Mouse (Mus musculus) liver, postnatal 0 days (tissue): ENCODE results near the gene Nudcd3. TPM values are rescaled to one million over a fixed set of nuclear protein-coding genes. Genes with fewer than 3 reads are reported as not detected.

Experiments used
- ATAC-seq: fragments of 200-750 bp; cut with Nextera tagmentation; 2 replicates; pipeline ENCODE4 v1.8.0; 2017; ENCODE audit warnings: mild to moderate bottlenecking, moderate library complexity
- DNase-seq: peaks from one replicate; pipeline ENCODE4 v3.0.0-alpha.2; 2016
- H3K27ac ChIP-seq: fragments of 300-500 bp; sonication (generic); 2 replicates; pipeline ENCODE4 v1.5.1; 2014; ENCODE audit warnings: antibody characterized with exemption, moderate library complexity, mild to moderate bottlenecking, low read depth
- H3K27me3 ChIP-seq: fragments of 300-500 bp; sonication (generic); 2 replicates; pipeline ENCODE4 v1.6.1; 2014; ENCODE audit warnings: low read length, control low read depth, mixed read lengths; ENCODE audit not compliant: insufficient read depth
- H3K36me3 ChIP-seq: fragments of 300-500 bp; sonication (generic); replicated peaks from 2 replicates; pipeline ENCODE4 v1.6.1; 2014; ENCODE audit warnings: mild to moderate bottlenecking, control low read depth, low read length, moderate library complexity, mixed read lengths; ENCODE audit not compliant: insufficient read depth
- H3K4me1 ChIP-seq: fragments of 300-500 bp; sonication (generic); 2 replicates; pipeline ENCODE4 v1.6.1; 2014; ENCODE audit warnings: antibody characterized with exemption, mild to moderate bottlenecking, control low read depth; ENCODE audit not compliant: insufficient read depth
- H3K4me2 ChIP-seq: fragments of 300-500 bp; sonication (generic); 2 replicates; pipeline ENCODE4 v1.6.1; 2014; ENCODE audit warnings: low read depth, mild to moderate bottlenecking, low read length, moderate library complexity, mixed read lengths
- H3K4me3 ChIP-seq: fragments of 300-500 bp; sonication (generic); 2 replicates; pipeline ENCODE4 v1.5.1; 2014; ENCODE audit warnings: low read depth, low read length
- H3K9ac ChIP-seq: fragments of 300-500 bp; sonication (generic); replicated peaks from 2 replicates; pipeline ENCODE4 v1.6.1; 2014; ENCODE audit warnings: mild to moderate bottlenecking, moderate library complexity
- H3K9me3 ChIP-seq: fragments of 300-500 bp; sonication (generic); 2 replicates; pipeline ENCODE4 v1.6.1; 2016; ENCODE audit warnings: mild to moderate bottlenecking, control low read depth, low read length, mixed read lengths
- CTCF ChIP-seq: sonication (generic); IDR thresholded peaks from 2 replicates; pipeline ENCODE4 v1.5.1; 2016; ENCODE audit warnings: antibody characterized with exemption, low read depth
- EP300 ChIP-seq: IDR thresholded peaks from 2 replicates; pipeline ENCODE4 v1.6.1; 2016; ENCODE audit warnings: antibody characterized with exemption, low read depth, mild to moderate bottlenecking
- WGBS: fragments of 180-500 bp; shearing (Covaris S2); extraction: QIAGEN DNeasy Blood & Tissue Kit; methylation state at CpG from one replicate; pipeline ENCODE4 v1.1.7; 2014; ENCODE audit not compliant: insufficient replicate concordance; 5-methylcytosine and 5-hydroxymethylcytosine counted together
- polyA plus RNA-seq: library from polyadenylated mRNA; unstranded; fragments of >200 nt; fragmentation: Nextera tagmentation; extraction: Ambion mirVana; gene quantifications from 2 replicates; pipeline ENCODE4 v1.2.1, GENCODE M21; 2015

Gene Nudcd3
- 7.7 and 9.2 TPM in 2 replicates for polyA plus RNA-seq

DNA sequence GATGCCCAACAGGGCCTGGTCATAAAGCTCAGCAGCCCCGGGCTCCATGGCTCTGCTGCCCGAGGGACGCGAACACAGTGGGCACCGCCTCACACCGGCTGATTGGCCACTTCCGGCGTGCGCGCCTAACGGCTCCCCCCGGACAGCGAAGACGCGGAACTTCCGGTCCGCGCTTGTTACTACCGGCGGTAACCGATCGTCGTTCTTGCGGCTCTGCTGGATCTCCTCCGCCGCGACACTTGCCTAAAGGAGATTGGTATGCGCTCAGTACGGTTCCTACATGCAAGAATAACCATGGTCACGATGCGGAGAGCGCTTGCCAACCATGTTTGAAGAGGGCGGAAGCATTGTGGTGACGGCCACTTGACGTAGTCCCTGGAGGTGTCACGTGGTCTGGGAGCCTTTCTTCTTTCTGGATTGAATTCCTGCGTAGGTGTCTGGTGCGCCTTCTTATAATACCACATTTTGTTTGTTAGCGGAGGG is at the start of gene Nudcd3:
Gene Nudcd3, minus strand, starts transcription at position 329 of the 483 bp plus-strand sequence.
- Histone ChIP-seq H3K27ac (peak within 1 kb of the TSS; percentile 92), H3K4me3 (peak within 1 kb of the TSS; percentile 98), H3K9ac (peak within 1 kb of the TSS; percentile 93), H3K27me3 (no peaks in the 10 kb centered on the region), H3K36me3 (0 out of 2 replicates have a peak, but pooled peaks cover 3% of the 10 kb centered on the region), H3K9me3 (no peaks in the 10 kb centered on the region), H3K4me2 (peak within 1 kb of the TSS; percentile 96), H3K4me1 (peaks cover 18% of the 10 kb centered on the region)
- ATAC-seq (peak; percentile 99), DNase-seq (peak; percentile 91)
- under 1% methylated on average over 39 of the region's 39 CpGs for WGBS
- TF ChIP-seq CTCF (no peak), EP300 (peak; percentile 45; the same call in 1 of the 2 replicates)

DNA sequence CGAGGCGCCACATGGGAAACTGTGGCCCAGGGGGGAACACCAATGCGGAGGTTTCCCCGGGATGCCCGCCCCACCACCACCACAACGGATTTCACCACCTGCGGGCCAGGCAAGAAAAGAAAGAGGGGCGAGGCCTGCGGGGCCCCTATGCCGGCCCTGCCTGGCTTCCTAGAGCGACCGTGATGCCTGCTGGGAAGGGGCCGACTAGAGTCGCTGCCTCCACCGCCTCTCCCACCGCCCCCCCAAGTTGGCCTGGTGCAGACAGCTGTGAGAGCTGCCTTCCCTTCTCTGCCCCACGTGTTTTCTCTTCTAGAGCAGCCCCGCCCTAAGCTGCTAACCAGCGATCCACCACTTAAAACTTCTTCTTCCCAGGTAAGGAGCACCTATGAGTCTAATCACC is 44.5 kb upstream of the Nudcd3 start:
- TF ChIP-seq CTCF = no peak
- TF ChIP-seq EP300 = no peak
- DNase-seq = no peak
- Histone ChIP-seq H3K9me3 (no peaks in the 10 kb centered on the region), H3K36me3 (no peaks in the 10 kb centered on the region), H3K4me2 (no peak overlapping the region), H3K27me3 (no peaks in the 10 kb centered on the region), H3K9ac (no peak overlapping the region), H3K4me3 (no peak overlapping the region), H3K27ac (no peak overlapping the region), H3K4me1 (no peaks in the 10 kb centered on the region)
- 63% methylated on average over 19 of the region's 19 CpGs for WGBS
- no peak for ATAC-seq

DNA sequence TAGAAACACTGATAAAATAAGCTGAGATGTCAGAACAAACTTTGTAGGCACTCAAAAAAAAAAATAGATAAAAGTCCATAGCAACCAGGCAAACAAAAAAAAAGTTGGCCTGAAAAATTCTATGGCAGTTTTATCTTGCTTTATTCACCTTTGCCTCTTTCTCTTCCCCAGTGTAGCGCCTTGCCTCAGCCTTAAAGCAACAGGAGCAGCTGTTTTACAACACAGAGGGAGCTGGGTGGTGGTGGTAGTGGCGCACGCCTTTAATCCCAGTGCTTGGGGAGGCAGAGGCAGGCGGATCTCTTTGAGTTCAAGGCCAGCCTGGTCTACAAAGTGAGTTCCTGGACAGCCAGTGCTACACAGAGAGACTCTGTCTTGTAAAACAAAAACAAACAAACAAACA is 32.8 kb upstream of the Nudcd3 start:
- no peaks in the 10 kb centered on the region for H3K4me1 ChIP-seq
- H3K27me3 ChIP-seq = no peaks in the 10 kb centered on the region
- 72% methylated on average over 4 of the region's 4 CpGs for WGBS
- no peak overlapping the region for H3K27ac ChIP-seq
- no peak overlapping the region for H3K9ac ChIP-seq
- no peak for TF ChIP-seq CTCF
- TF ChIP-seq EP300 = no peak
- peaks cover 4% of the 10 kb centered on the region; the same call in 1 of the 2 replicates for H3K9me3 ChIP-seq
- no peak overlapping the region for H3K4me2 ChIP-seq
- H3K4me3 ChIP-seq = no peak overlapping the region
- no peak for ATAC-seq
- no peak for DNase-seq
- no peaks in the 10 kb centered on the region for H3K36me3 ChIP-seq

- ATAC-seq = no peak
- H3K9ac ChIP-seq = no peak within 1 kb of the TSS
- H3K27me3 ChIP-seq = no peaks in the 10 kb centered on the region
- TF ChIP-seq EP300 = no peak
- TF ChIP-seq CTCF = no peak
- no peak within 1 kb of the TSS for H3K27ac ChIP-seq
- H3K4me1 ChIP-seq = no peaks in the 10 kb centered on the region
- H3K9me3 ChIP-seq = peaks cover 2% of the 10 kb centered on the region; the same call in 1 of the 2 replicates
- no peak within 1 kb of the TSS for H3K4me2 ChIP-seq
- no peak within 1 kb of the TSS for H3K4me3 ChIP-seq
- no peaks in the 10 kb centered on the region for H3K36me3 ChIP-seq
- WGBS = 61% methylated on average over 7 of the region's 7 CpGs
- DNase-seq = no peak
Measured at GRCm38 (mm10) chr11:6230012-6230411, 29.8 kb upstream of the Nudcd3 start, which contains the start of gene Npc1l1. Gene Npc1l1, minus strand, starts transcription at chr11:6230143.

- 75% methylated on average over 14 of the region's 14 CpGs for WGBS
- H3K4me2 ChIP-seq = no peak overlapping the region
- no peak overlapping the region for H3K27ac ChIP-seq
- H3K36me3 ChIP-seq = no peaks in the 10 kb centered on the region
- H3K4me3 ChIP-seq = no peak overlapping the region
- no peak for DNase-seq
- no peaks in the 10 kb centered on the region for H3K4me1 ChIP-seq
- H3K9me3 ChIP-seq = no peaks in the 10 kb centered on the region
- no peak for ATAC-seq
- H3K9ac ChIP-seq = no peak overlapping the region
- H3K27me3 ChIP-seq = no peaks in the 10 kb centered on the region
- no peak for TF ChIP-seq EP300
- TF ChIP-seq CTCF = no peak
Measured at GRCm38 (mm10) chr11:6224541-6225229, 24.5 kb upstream of the Nudcd3 start.

DNA sequence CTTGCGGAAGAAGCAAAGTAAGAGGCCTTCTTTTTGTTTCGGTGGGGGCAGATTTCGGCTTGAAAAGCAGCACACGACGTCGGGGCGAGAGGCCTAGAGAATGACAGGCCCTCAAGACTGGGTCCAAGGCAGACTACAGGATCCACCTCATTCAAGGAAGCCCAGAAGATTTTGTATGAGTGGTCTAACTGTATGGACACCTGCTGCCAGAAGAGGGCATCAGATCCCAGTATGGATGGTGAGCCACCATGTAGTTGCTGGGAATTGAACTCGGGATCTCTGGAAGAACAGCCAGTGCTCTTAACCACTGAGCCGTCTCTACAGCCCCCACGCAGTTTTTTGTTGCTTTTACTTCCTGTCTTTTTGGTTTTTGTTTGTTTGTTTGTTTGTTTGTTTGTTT is 22.0 kb upstream of the Nudcd3 start:
- H3K4me1 ChIP-seq = no peaks in the 10 kb centered on the region
- TF ChIP-seq EP300 (no peak), CTCF (no peak)
- no peaks in the 10 kb centered on the region for H3K36me3 ChIP-seq
- no peak overlapping the region for H3K27ac ChIP-seq
- no peak overlapping the region for H3K4me3 ChIP-seq
- no peaks in the 10 kb centered on the region for H3K9me3 ChIP-seq
- no peaks in the 10 kb centered on the region for H3K27me3 ChIP-seq
- ATAC-seq (no peak), DNase-seq (no peak)
- H3K4me2 ChIP-seq = no peak overlapping the region
- 76% methylated on average over 10 of the region's 10 CpGs for WGBS
- no peak overlapping the region for H3K9ac ChIP-seq
